In genomic region chr3:73741998-73742397, GRCm38 (mm10) we compare ENCODE assay signal across 28 mouse cellular contexts. TPM values are rescaled to one million over a fixed set of nuclear protein-coding genes. Genes with fewer than 3 reads are reported as not detected.
"Had no signal": no experiment of that assay in that cellular context is flagged by ENCODE, and none has a peak within 500 bp of the region (broad histone marks: within the 10 kb centered on the region; RNA-seq: fewer than 3 reads in every experiment).

No protein-coding gene starts in this region.

- H3K4me1 ChIP-seq: heart, embryonic 10.5 days; heart, embryonic 12.5 days; hindbrain, embryonic 10.5 days; hindbrain, embryonic 12.5 days; kidney, embryonic 15.5 days; limb, embryonic 13.5 days; limb, embryonic 15.5 days; liver, embryonic 12.5 days had no signal

- H3K36me3 ChIP-seq: heart, embryonic 10.5 days; heart, embryonic 12.5 days; hindbrain, embryonic 10.5 days; hindbrain, embryonic 12.5 days; kidney, embryonic 15.5 days; limb, embryonic 13.5 days; limb, embryonic 15.5 days; liver, embryonic 12.5 days had no signal

- DNase-seq: gastrocnemius, adult 2 months; gastrocnemius, postnatal 10 days; gastrocnemius, postnatal 25 days; heart, adult 18-20 months; heart, postnatal 10 days; heart, postnatal 4 days; kidney, adult 11 months; kidney, adult 2 months; kidney, adult 9 months; kidney, postnatal 14 days; kidney, postnatal 36 days; layer of hippocampus, adult 9-11 months; layer of hippocampus, postnatal 36 days; left cerebral cortex, postnatal 4 days had no signal

- H3K9ac ChIP-seq: heart, embryonic 12.5 days; hindbrain, embryonic 12.5 days; hindbrain, embryonic 14.5 days; kidney, embryonic 15.5 days; limb, embryonic 13.5 days; limb, embryonic 15.5 days; liver, embryonic 12.5 days; liver, embryonic 14.5 days had no signal

- H3K9me3 ChIP-seq: heart, embryonic 10.5 days; heart, embryonic 12.5 days; hindbrain, embryonic 10.5 days; hindbrain, embryonic 12.5 days; kidney, embryonic 15.5 days; limb, embryonic 13.5 days; limb, embryonic 15.5 days; liver, embryonic 12.5 days had no signal

- H3K27me3 ChIP-seq: heart, embryonic 12.5 days; hindbrain, embryonic 12.5 days; kidney, embryonic 15.5 days; limb, embryonic 13.5 days; limb, embryonic 15.5 days; liver, embryonic 12.5 days had no signal

- H3K4me3 ChIP-seq: gastrocnemius, adult 2 months; heart, embryonic 10.5 days; heart, embryonic 12.5 days; hindbrain, embryonic 10.5 days; hindbrain, embryonic 12.5 days; kidney, embryonic 15.5 days; limb, embryonic 13.5 days; limb, embryonic 15.5 days; liver, embryonic 12.5 days had no signal

- H3K27ac ChIP-seq: gastrocnemius, adult 2 months; heart, embryonic 10.5 days; hindbrain, embryonic 10.5 days; hindbrain, embryonic 12.5 days; hindbrain, embryonic 14.5 days; hindbrain, postnatal 0 days; kidney, embryonic 15.5 days; kidney, postnatal 0 days; limb, embryonic 13.5 days; limb, embryonic 15.5 days; liver, embryonic 12.5 days; liver, embryonic 14.5 days had no signal

- ATAC-seq: hindbrain, postnatal 0 days; intestine, embryonic 16.5 days; liver, embryonic 12.5 days had no signal

- H3K4me2 ChIP-seq: heart, embryonic 12.5 days; hindbrain, embryonic 12.5 days; hindbrain, embryonic 14.5 days; kidney, embryonic 15.5 days; limb, embryonic 13.5 days; limb, embryonic 15.5 days; liver, embryonic 12.5 days had no signal

RNA-seq across cellular contexts. Expression of gene Bche, which starts 33.8 kb away (rescaled TPM):
- total RNA-seq: granulocyte monocyte progenitor cell, adult 5-6 weeks had no signal
